13 mouse cellular contexts compared by ENCODE assay signal in genomic region chr4:129191691-129192090, GRCm38 (mm10). TPM values are rescaled to one million over a fixed set of nuclear protein-coding genes. Genes with fewer than 3 reads are reported as not detected.
DNase-seq lines count a peak whose midpoint lies in the region; ATAC-seq lines count a peak whose summit lies in the region.
"Had no signal": no experiment of that assay in that cellular context is flagged by ENCODE, and none has a peak within 500 bp of the region (broad histone marks: within the 10 kb centered on the region; RNA-seq: fewer than 3 reads in every experiment).

No protein-coding gene starts in this region.

- no peak overlapping the region for H3K4me3 ChIP-seq in hindbrain, embryonic 12.5 days
- H3K4me3 ChIP-seq in hindbrain, embryonic 16.5 days (ENCODE audit: low read length) = no peak overlapping the region
- no peak overlapping the region for H3K4me3 ChIP-seq in neural tube, embryonic 12.5 days
- H3K4me3 ChIP-seq in limb, embryonic 10.5 days = peak overlapping the region; percentile 14; the same call in 1 of the 2 replicates

- WGBS in hindbrain, embryonic 12.5 days = 77% methylated on average over 5 of the region's 5 CpGs
- WGBS in hindbrain, embryonic 16.5 days = 78% methylated on average over 5 of the region's 5 CpGs
- 79% methylated on average over 5 of the region's 5 CpGs for WGBS in neural tube, embryonic 12.5 days
- 76% methylated on average over 5 of the region's 5 CpGs for WGBS in limb, embryonic 10.5 days

- H3K36me3 ChIP-seq in hindbrain, embryonic 12.5 days = peaks cover 26% of the 10 kb centered on the region
- H3K36me3 ChIP-seq in hindbrain, embryonic 16.5 days (ENCODE audit: control insufficient read depth, insufficient read depth, low read length) = peaks cover 4% of the 10 kb centered on the region
- H3K36me3 ChIP-seq in neural tube, embryonic 12.5 days = peaks cover 29% of the 10 kb centered on the region
- H3K36me3 ChIP-seq in limb, embryonic 10.5 days = peaks cover 40% of the 10 kb centered on the region

- ATAC-seq in hindbrain, embryonic 12.5 days (ENCODE audit: low FRiP score) = no peak
- ATAC-seq in hindbrain, embryonic 16.5 days = no peak
- ATAC-seq in neural tube, embryonic 12.5 days (ENCODE audit: low FRiP score, low read depth) = no peak
- ATAC-seq: activated CD4-positive, CD25-positive, alpha-beta regulatory T cell, adult 4 months; lung, postnatal 0 days had no signal

- H3K9ac ChIP-seq in hindbrain, embryonic 12.5 days = 0 out of 2 replicates have a peak overlapping the region, but pooled peaks have one; percentile 8
- H3K9ac ChIP-seq in hindbrain, embryonic 16.5 days (ENCODE audit: low read depth, low read length) = no peak overlapping the region
- H3K9ac ChIP-seq in neural tube, embryonic 12.5 days = no peak overlapping the region

- H3K27ac ChIP-seq in hindbrain, embryonic 12.5 days = no peak overlapping the region
- no peak overlapping the region for H3K27ac ChIP-seq in hindbrain, embryonic 16.5 days (ENCODE audit: low read depth, low read length)
- no peak overlapping the region for H3K27ac ChIP-seq in neural tube, embryonic 12.5 days
- H3K27ac ChIP-seq in limb, embryonic 10.5 days = no peak overlapping the region

- no peaks in the 10 kb centered on the region for H3K9me3 ChIP-seq in hindbrain, embryonic 12.5 days (replicated peaks)
- no peaks in the 10 kb centered on the region for H3K9me3 ChIP-seq in hindbrain, embryonic 16.5 days (ENCODE audit: control insufficient read depth, low read length)
- H3K9me3 ChIP-seq in neural tube, embryonic 12.5 days = no peaks in the 10 kb centered on the region
- no peaks in the 10 kb centered on the region for H3K9me3 ChIP-seq in limb, embryonic 10.5 days (replicated peaks)

- peaks cover 28% of the 10 kb centered on the region for H3K4me1 ChIP-seq in hindbrain, embryonic 12.5 days
- peaks cover 19% of the 10 kb centered on the region for H3K4me1 ChIP-seq in hindbrain, embryonic 16.5 days (ENCODE audit: control insufficient read depth, insufficient read depth, low read depth, low read length)
- H3K4me1 ChIP-seq in neural tube, embryonic 12.5 days = peaks cover 26% of the 10 kb centered on the region
- peaks cover 25% of the 10 kb centered on the region for H3K4me1 ChIP-seq in limb, embryonic 10.5 days

- H3K27me3 ChIP-seq in hindbrain, embryonic 12.5 days = no peaks in the 10 kb centered on the region
- no peaks in the 10 kb centered on the region for H3K27me3 ChIP-seq in hindbrain, embryonic 16.5 days (replicated peaks; ENCODE audit: control insufficient read depth, insufficient read depth, low read length)
- H3K27me3 ChIP-seq in neural tube, embryonic 12.5 days (replicated peaks) = no peaks in the 10 kb centered on the region
- H3K27me3 ChIP-seq in limb, embryonic 10.5 days (ENCODE audit: low read depth, poor library complexity, severe bottlenecking) = no peaks in the 10 kb centered on the region

- no peak for DNase-seq in neural tube, embryonic 10.5 days (ENCODE audit: extremely low spot score, low spot score)
- DNase-seq in limb, embryonic 10.5 days (ENCODE audit: low spot score) = no peak
- peak; percentile 59 for DNase-seq in yolk sac, embryonic 10.5 days (ENCODE audit: low spot score)
- DNase-seq in spleen, adult 18-20 months = no peak
- DNase-seq in urinary bladder, postnatal 10 days (ENCODE audit: low spot score) = no peak
- DNase-seq: kidney, adult 18-20 months; layer of hippocampus, postnatal 36 days; right cerebral cortex, postnatal 25 days had no signal

- 0 out of 2 replicates have a peak overlapping the region, but pooled peaks have one; percentile 80 for H3K4me2 ChIP-seq in hindbrain, embryonic 12.5 days (replicated peaks)
- no peak overlapping the region for H3K4me2 ChIP-seq in hindbrain, embryonic 16.5 days (ENCODE audit: low read length)
- H3K4me2 ChIP-seq in neural tube, embryonic 12.5 days (replicated peaks) = peak overlapping the region; percentile 88

RNA-seq across cellular contexts. Expression of gene Yars, which starts 2.1 kb away (rescaled TPM):
- 98.1 and 104 TPM in 2 replicates for polyA plus RNA-seq in hindbrain, embryonic 12.5 days (2016; fragmentation: Nextera tagmentation; extraction: Ambion mirVana)
- 108 and 112 TPM in 2 replicates for polyA plus RNA-seq in hindbrain, embryonic 16.5 days (2015; fragmentation: Nextera tagmentation; extraction: Ambion mirVana)
- 103 and 111 TPM in 2 replicates for polyA plus RNA-seq in neural tube, embryonic 12.5 days (2016; fragmentation: Nextera tagmentation; extraction: Ambion mirVana)
- polyA plus RNA-seq in limb, embryonic 10.5 days (2016; fragmentation: Nextera tagmentation; extraction: Ambion mirVana) = 98.9 and 103 TPM in 2 replicates

RNA-seq across cellular contexts. Expression of gene S100pbp, which starts 2.2 kb away (rescaled TPM):
- polyA plus RNA-seq in hindbrain, embryonic 12.5 days (2016; fragmentation: Nextera tagmentation; extraction: Ambion mirVana) = 23.2 and 26.7 TPM in 2 replicates
- polyA plus RNA-seq in hindbrain, embryonic 16.5 days (2015; fragmentation: Nextera tagmentation; extraction: Ambion mirVana) = 19.1 and 21.6 TPM in 2 replicates
- polyA plus RNA-seq in neural tube, embryonic 12.5 days (2016; fragmentation: Nextera tagmentation; extraction: Ambion mirVana) = 20.5 and 21.6 TPM in 2 replicates
- polyA plus RNA-seq in limb, embryonic 10.5 days (2016; fragmentation: Nextera tagmentation; extraction: Ambion mirVana) = 29.7 and 34.5 TPM in 2 replicates

RNA-seq across cellular contexts. Expression of gene Fndc5, which starts 54.9 kb away (rescaled TPM):
- polyA plus RNA-seq in hindbrain, embryonic 12.5 days (2016; fragmentation: Nextera tagmentation; extraction: Ambion mirVana) = 3.9 and 6.2 TPM in 2 replicates
- polyA plus RNA-seq in hindbrain, embryonic 16.5 days (2015; fragmentation: Nextera tagmentation; extraction: Ambion mirVana) = 10.7 and 11.6 TPM in 2 replicates
- 21.7 and 21.8 TPM in 2 replicates for polyA plus RNA-seq in neural tube, embryonic 12.5 days (2016; fragmentation: Nextera tagmentation; extraction: Ambion mirVana)
- polyA plus RNA-seq in limb, embryonic 10.5 days (2016; fragmentation: Nextera tagmentation; extraction: Ambion mirVana) = 2.0 and 2.6 TPM in 2 replicates
